Mouse (Mus musculus): ENCODE results near the gene Mbnl2.

Gene Mbnl2

GRCm38 (mm10) chr14:120274746-120275145 lies 723 bp upstream of the Mbnl2 start:
- DNase-seq (ENCODE audit: low read depth), result no peak

GRCm38 (mm10) chr14:120276343-120277080 lies 1.0 kb downstream of the Mbnl2 start:
- peak; percentile 27 for DNase-seq (ENCODE audit: low read depth)

- DNase-seq (ENCODE audit: low read depth), result peak; percentile 90
Measured at GRCm38 (mm10) chr14:120277081-120277656, 1.7 kb downstream of the Mbnl2 start.

- peak; percentile 82 for DNase-seq (ENCODE audit: low read depth)
Measured at GRCm38 (mm10) chr14:120278290-120279244, 3.1 kb downstream of the Mbnl2 start.

- DNase-seq (ENCODE audit: low read depth), result peak; percentile 67
Measured at GRCm38 (mm10) chr14:120280136-120280535, 4.7 kb downstream of the Mbnl2 start.

- DNase-seq (ENCODE audit: low read depth), result no peak
Measured at GRCm38 (mm10) chr14:120283787-120284186, 8.3 kb downstream of the Mbnl2 start.

GRCm38 (mm10) chr14:120284504-120284903 lies 9.0 kb downstream of the Mbnl2 start:
- no peak for DNase-seq (ENCODE audit: low read depth)

GRCm38 (mm10) chr14:120287121-120287986 lies 11.9 kb downstream of the Mbnl2 start:
- no peak for DNase-seq (ENCODE audit: low read depth)

- no peak for DNase-seq (ENCODE audit: low read depth)
Measured at GRCm38 (mm10) chr14:120287987-120288275, 12.5 kb downstream of the Mbnl2 start.

- no peak for DNase-seq (ENCODE audit: low read depth)
Measured at GRCm38 (mm10) chr14:120288378-120289002, 13.0 kb downstream of the Mbnl2 start.

GRCm38 (mm10) chr14:120289065-120289464 lies 13.6 kb downstream of the Mbnl2 start:
- DNase-seq (ENCODE audit: low read depth), result no peak

- no peak for DNase-seq (ENCODE audit: low read depth)
Measured at GRCm38 (mm10) chr14:120289528-120289927, 14.1 kb downstream of the Mbnl2 start.

- no peak for DNase-seq (ENCODE audit: low read depth)
Measured at GRCm38 (mm10) chr14:120291226-120291757, 15.8 kb downstream of the Mbnl2 start.

GRCm38 (mm10) chr14:120292133-120292532 lies 16.7 kb downstream of the Mbnl2 start:
- no peak for DNase-seq (ENCODE audit: low read depth)

- DNase-seq (ENCODE audit: low read depth), result peak; percentile 60
Measured at GRCm38 (mm10) chr14:120292617-120293195, 17.2 kb downstream of the Mbnl2 start.

GRCm38 (mm10) chr14:120294480-120294879 lies 19.0 kb downstream of the Mbnl2 start:
- DNase-seq (ENCODE audit: low read depth), result no peak

GRCm38 (mm10) chr14:120295355-120296220 lies 20.1 kb downstream of the Mbnl2 start:
- no peak for DNase-seq (ENCODE audit: low read depth)

- DNase-seq (ENCODE audit: low read depth), result peak; percentile 69
Measured at GRCm38 (mm10) chr14:120296231-120297006, 20.9 kb downstream of the Mbnl2 start.

Measured in NIH3T3 (cell line).